Mouse (Mus musculus) kidney, embryonic 14.5 days (tissue): ENCODE data around the gene H2-Q2. TPM values are rescaled to one million over a fixed set of nuclear protein-coding genes. Genes with fewer than 3 reads are reported as not detected.

Source experiments
- polyA plus RNA-seq: library from polyadenylated mRNA; unstranded; fragments of >200 nt; fragmentation: Nextera tagmentation; extraction: Ambion mirVana; gene quantifications from 2 replicates; pipeline ENCODE4 v1.2.1, GENCODE M21; 2014

The H2-Q2 gene
- polyA plus RNA-seq, 1 experiment from 2014 or later, result 0.24 TPM

Other genes with a start within 250 kb of the H2-Q2 start
- not detected in 2 replicates for gene Ly6g5c, start 234.0 kb upstream of the H2-Q2 start, polyA plus RNA-seq
- gene Ly6g5b, start 226.8 kb upstream of the H2-Q2 start, polyA plus RNA-seq, result 1.2 and 1.3 TPM in 2 replicates
- 19.4 and 20.8 TPM in 2 replicates for gene Gpank1, start 220.8 kb upstream of the H2-Q2 start, polyA plus RNA-seq
- 325 and 334 TPM in 2 replicates for gene Csnk2b, start 220.2 kb upstream of the H2-Q2 start, polyA plus RNA-seq
- gene D17H6S53E, start 215.9 kb upstream of the H2-Q2 start, polyA plus RNA-seq, result 9.4 and 10.0 TPM in 2 replicates
- 9.7 and 10.4 TPM in 2 replicates for gene Apom, start 210.2 kb upstream of the H2-Q2 start, polyA plus RNA-seq
- gene Bag6, start 207.1 kb upstream of the H2-Q2 start, polyA plus RNA-seq, result 82.6 and 99.0 TPM in 2 replicates
- gene Prrc2a, start 177.3 kb upstream of the H2-Q2 start, polyA plus RNA-seq, result 248 and 262 TPM in 2 replicates
- gene Aif1, start 166.2 kb upstream of the H2-Q2 start, polyA plus RNA-seq, result 9.7 and 10.9 TPM in 2 replicates
- 12.2 and 15.9 TPM in 2 replicates for gene Lst1, start 153.8 kb upstream of the H2-Q2 start, polyA plus RNA-seq
- 0.34 and 1.4 TPM in 2 replicates for gene Ltb, start 147.8 kb upstream of the H2-Q2 start, polyA plus RNA-seq
- not detected in 2 replicates for gene Tnf, start 140.2 kb upstream of the H2-Q2 start, polyA plus RNA-seq
- gene Lta, start 136.9 kb upstream of the H2-Q2 start, polyA plus RNA-seq, result 0.14 TPM in 1 of 2 replicates, not detected in the other
- gene Gm16181, start 121.4 kb upstream of the H2-Q2 start, polyA plus RNA-seq, result 0.89 TPM in 1 of 2 replicates, not detected in the other
- 5.3 and 6.4 TPM in 2 replicates for gene Atp6v1g2, start 108.6 kb upstream of the H2-Q2 start, polyA plus RNA-seq
- 3.3 and 6.0 TPM in 2 replicates for gene Nfkbil1, start 106.5 kb upstream of the H2-Q2 start, polyA plus RNA-seq
- gene Ddx39b, start 100.5 kb upstream of the H2-Q2 start, polyA plus RNA-seq, result 525 and 616 TPM in 2 replicates
- 38.3 and 42.8 TPM in 2 replicates for gene H2-D1, start 79.5 kb upstream of the H2-Q2 start, polyA plus RNA-seq
- not detected in 2 replicates for gene H2-Q1, start 21.8 kb upstream of the H2-Q2 start, polyA plus RNA-seq
- gene H2-Q4, start 37.4 kb downstream of the H2-Q2 start, polyA plus RNA-seq, result 3.2 and 3.6 TPM in 2 replicates
- 2.2 and 2.8 TPM in 2 replicates for gene H2-Q6, start 82.6 kb downstream of the H2-Q2 start, polyA plus RNA-seq
- gene H2-Q7, start 96.9 kb downstream of the H2-Q2 start, polyA plus RNA-seq, result 11.6 and 15.4 TPM in 2 replicates
- 0.26 and 0.39 TPM in 2 replicates for gene H2-Q10, start 127.8 kb downstream of the H2-Q2 start, polyA plus RNA-seq
- not detected in 2 replicates for gene Pou5f1, start 163.8 kb downstream of the H2-Q2 start, polyA plus RNA-seq
- gene Tcf19, start 174.6 kb downstream of the H2-Q2 start, polyA plus RNA-seq, result 67.8 and 68.1 TPM in 2 replicates
- gene Cchcr1, start 174.9 kb downstream of the H2-Q2 start, polyA plus RNA-seq, result 10.3 and 19.1 TPM in 2 replicates
- 0.79 and 0.80 TPM in 2 replicates for gene Psors1c2, start 191.0 kb downstream of the H2-Q2 start, polyA plus RNA-seq
- not detected in 2 replicates for gene Cdsn, start 209.9 kb downstream of the H2-Q2 start, polyA plus RNA-seq
- not detected in 2 replicates for gene 2300002M23Rik, start 225.2 kb downstream of the H2-Q2 start, polyA plus RNA-seq